Mouse (Mus musculus) CH12.LX (cell line): Measurements from ENCODE around the gene Map1lc3a. TPM values are rescaled to one million over a fixed set of nuclear protein-coding genes. Genes with fewer than 3 reads are reported as not detected.

ENCODE experiments used
- DNase-seq: peaks from one replicate; pipeline ENCODE4 v3.0.0-alpha.2; 2013; ENCODE audit errors: extremely low read depth
- H3K27ac ChIP-seq: 2 replicates; pipeline ENCODE4 v1.5.1; 2012; ENCODE audit warnings: low read depth, mild to moderate bottlenecking, control low read depth, moderate library complexity; ENCODE audit not compliant: insufficient read depth
- H3K27me3 ChIP-seq: replicated peaks from 2 replicates; pipeline ENCODE3; 2012; ENCODE audit warnings: inconsistent platforms
- H3K36me3 ChIP-seq, 2 experiments: replicated peaks in 1 of 2; 2 replicates each; pipeline versions ENCODE3 to v1.6.1; 2012; ENCODE audit warnings: inconsistent platforms in 1 of 2, low read length in 1 of 2, mild to moderate bottlenecking in 1 of 2, mixed read lengths in 1 of 2, moderate library complexity in 1 of 2; ENCODE audit not compliant: control insufficient read depth in 1 of 2, insufficient read depth in 1 of 2
- H3K4me1 ChIP-seq, 2 experiments: 2 replicates each; pipeline ENCODE4 v1.6.1; 2012; ENCODE audit warnings: inconsistent platforms in 1 of 2, moderate library complexity in 1 of 2; ENCODE audit not compliant: insufficient read depth in 2 of 2, control insufficient read depth in 1 of 2
- H3K4me2 ChIP-seq: 2 replicates; pipeline ENCODE4 v1.6.1; 2012; ENCODE audit warnings: low read depth, mild to moderate bottlenecking, control low read depth; ENCODE audit not compliant: poor library complexity, insufficient read depth, severe bottlenecking
- H3K4me3 ChIP-seq, 3 experiments: fragments of 150-350 bp in 1 of 3; sonication (generic) in 1 of 3; replicated peaks in 1 of 3; 2 replicates each; pipeline versions ENCODE3 to v1.5.1; 2011 to 2012; ENCODE audit warnings: low read depth in 2 of 3, low read length in 2 of 3, mild to moderate bottlenecking in 2 of 3, moderate library complexity in 2 of 3, control low read depth in 1 of 3, improper control_type of control experiment in 1 of 3, inconsistent platforms in 1 of 3, mixed read lengths in 1 of 3; ENCODE audit not compliant: poor library complexity in 1 of 3
- H3K79me2 ChIP-seq: replicated peaks from 2 replicates; pipeline ENCODE4 v1.6.1; 2012; ENCODE audit warnings: mild to moderate bottlenecking, moderate library complexity; ENCODE audit not compliant: control insufficient read depth, poor library complexity, insufficient read depth, severe bottlenecking; ENCODE audit errors: extremely low read depth
- H3K9ac ChIP-seq: 2 replicates; pipeline ENCODE4 v1.6.1; 2012; ENCODE audit warnings: low read depth, mild to moderate bottlenecking, control low read depth, moderate library complexity; ENCODE audit not compliant: insufficient read depth
- H3K9me3 ChIP-seq: replicated peaks from 2 replicates; pipeline ENCODE3; 2012; ENCODE audit warnings: low read length, inconsistent platforms, mixed read lengths
- CHD1 ChIP-seq: IDR thresholded peaks from 2 replicates; pipeline ENCODE4 v1.6.1; 2012; ENCODE audit warnings: low read depth, low read length, improper control_type of control experiment, inconsistent platforms
- CTCF ChIP-seq, 2 experiments: IDR thresholded peaks in 1 of 2; conservative IDR thresholded peaks in 1 of 2; 2 replicates each; pipeline ENCODE4 v1.5.1; 2011 to 2012; ENCODE audit warnings: low read depth in 2 of 2, low read length in 2 of 2, improper control_type of control experiment in 1 of 2, inconsistent platforms in 1 of 2, mild to moderate bottlenecking in 1 of 2, moderate library complexity in 1 of 2
- E2F4 ChIP-seq: IDR thresholded peaks from 2 replicates; pipeline ENCODE4 v1.6.1; 2011; ENCODE audit warnings: low read depth, low read length, improper control_type of control experiment; ENCODE audit not compliant: insufficient replicate concordance
- ELF1 ChIP-seq: IDR thresholded peaks from 2 replicates; pipeline ENCODE4 v1.6.1; 2014; ENCODE audit warnings: low read depth, mild to moderate bottlenecking, inconsistent platforms, low read length, improper control_type of control experiment
- EP300 ChIP-seq: IDR thresholded peaks from 2 replicates; pipeline ENCODE4 v1.6.1; 2011; ENCODE audit warnings: low read length, improper control_type of control experiment
- ETS1 ChIP-seq: conservative IDR thresholded peaks from 2 replicates; pipeline ENCODE4 v1.6.1; 2012; ENCODE audit warnings: low read depth, mild to moderate bottlenecking, inconsistent platforms, low read length, improper control_type of control experiment, moderate library complexity
- GABPA ChIP-seq: IDR thresholded peaks from 2 replicates; pipeline ENCODE4 v1.6.1; 2012; ENCODE audit warnings: low read depth, low read length, improper control_type of control experiment, inconsistent platforms; ENCODE audit not compliant: insufficient replicate concordance
- HCFC1 ChIP-seq: IDR thresholded peaks from 2 replicates; pipeline ENCODE4 v1.6.1; 2012; ENCODE audit warnings: low read depth, mild to moderate bottlenecking, inconsistent platforms, low read length, improper control_type of control experiment
- IRF4 ChIP-seq: IDR thresholded peaks from 2 replicates; pipeline ENCODE4 v1.6.1; 2014; ENCODE audit warnings: low read depth, mild to moderate bottlenecking, inconsistent platforms, low read length, improper control_type of control experiment
- KAT2A ChIP-seq: IDR thresholded peaks from 2 replicates; pipeline ENCODE4 v1.6.1; 2012; ENCODE audit warnings: low read length, improper control_type of control experiment, inconsistent platforms; ENCODE audit not compliant: insufficient replicate concordance
- MAX ChIP-seq: IDR thresholded peaks from 2 replicates; pipeline ENCODE4 v1.6.1; 2011; ENCODE audit warnings: low read length, improper control_type of control experiment
- MEF2A ChIP-seq: IDR thresholded peaks from 2 replicates; pipeline ENCODE4 v1.6.1; 2014; ENCODE audit warnings: low read depth, mild to moderate bottlenecking, inconsistent platforms, low read length, improper control_type of control experiment, borderline replicate concordance
- MXI1 ChIP-seq: IDR thresholded peaks from 2 replicates; pipeline ENCODE4 v1.6.1; 2011; ENCODE audit warnings: mild to moderate bottlenecking, low read depth, low read length, improper control_type of control experiment
- NRF1 ChIP-seq: IDR thresholded peaks from 2 replicates; pipeline ENCODE4 v1.6.1; 2014; ENCODE audit warnings: low read depth, mild to moderate bottlenecking, inconsistent platforms, low read length, improper control_type of control experiment, moderate library complexity
- PAX5 ChIP-seq: IDR thresholded peaks from 2 replicates; pipeline ENCODE4 v1.6.1; 2012; ENCODE audit warnings: low read length, inconsistent platforms, mixed read lengths
- POLR2AphosphoS2 ChIP-seq: IDR thresholded peaks from 2 replicates; pipeline ENCODE4 v1.6.1; 2011; ENCODE audit warnings: low read depth, low read length, improper control_type of control experiment
- RAD21 ChIP-seq: IDR thresholded peaks from 2 replicates; pipeline ENCODE4 v1.6.1; 2011; ENCODE audit warnings: low read depth, mild to moderate bottlenecking, low read length, improper control_type of control experiment, moderate library complexity
- TBP ChIP-seq: conservative IDR thresholded peaks from 2 replicates; pipeline ENCODE4 v1.6.1; 2011; ENCODE audit warnings: low read depth, low read length, improper control_type of control experiment
- UBTF ChIP-seq: IDR thresholded peaks from 2 replicates; pipeline ENCODE4 v1.6.1; 2012; ENCODE audit warnings: low read depth, mild to moderate bottlenecking, inconsistent platforms, low read length, improper control_type of control experiment, moderate library complexity
- USF2 ChIP-seq: conservative IDR thresholded peaks from 2 replicates; pipeline ENCODE4 v1.6.1; 2011; ENCODE audit warnings: low read depth, low read length, improper control_type of control experiment
- ZMIZ1 ChIP-seq: IDR thresholded peaks from 2 replicates; pipeline ENCODE4 v1.6.1; 2012; ENCODE audit warnings: low read depth, mild to moderate bottlenecking, inconsistent platforms, low read length, improper control_type of control experiment
- dilution Hi-C: fragments of 300-500 bp; cut with MboI; formaldehyde crosslinking; loops from 2 replicates; pipeline ENCODE4 v1.14.3; 2020; ENCODE audit warnings: low sequenced_read_pairs; ENCODE audit not compliant: extremely low pct_unique_long_range_greater_than_20kb, extremely low pct_ligation_motif_present
- in situ Hi-C: fragments of 300-500 bp; cut with MboI; formaldehyde crosslinking; loops from 3 replicates; pipeline ENCODE4 v1.14.3; 2019; ENCODE audit warnings: low sequenced_read_pairs, low pct_ligation_motif_present, low pct_unique_long_range_greater_than_20kb, mixed read lengths
- polyA plus RNA-seq: library from polyadenylated mRNA; unstranded; fragments of >175 nt; gene quantifications from 2 replicates; pipeline ENCODE4 v1.2.1, GENCODE M21; 2012; ENCODE audit warnings: low read depth; ENCODE audit not compliant: insufficient read length
- total RNA-seq, 2 experiments: library from RNA; depleted of rRNA; stranded (reverse); fragments of 300-350 nt in 1 of 2; fragments of >200 nt in 1 of 2; gene quantifications; 2 replicates each; pipeline ENCODE4 v1.2.3; 2012 to 2014

Map1lc3a gene
- total and polyA plus RNA-seq, 3 experiments = 0.40 to 4.2 (median 0.56) TPM

GRCm38 (mm10) chr2:155265526-155265925 is 10.6 kb upstream of the Map1lc3a start:
- no peaks in the 10 kb centered on the region for H3K79me2 ChIP-seq
- no peak overlapping the region for H3K27ac ChIP-seq
- in situ Hi-C loops (no loop called here), dilution Hi-C loops (no loop called here)
- H3K9me3 ChIP-seq = peaks cover 3% of the 10 kb centered on the region
- no peak overlapping the region for H3K4me2 ChIP-seq
- DNase-seq = no peak
- no peaks in the 10 kb centered on the region for H3K36me3 ChIP-seq
- no peak for TF ChIP-seq GABPA
- TF ChIP-seq ZMIZ1 = no peak
- TF ChIP-seq POLR2AphosphoS2 = no peak
- TF ChIP-seq MEF2A = no peak
- TF ChIP-seq CTCF (conservative IDR thresholded peaks at IDR 0.05 in 1 of 2, IDR thresholded peaks at IDR 0.05 in 1 of 2; ENCODE audit: low read depth in 2 of 2, low read length in 2 of 2) = no peak
- no peak for TF ChIP-seq ETS1
- TF ChIP-seq KAT2A = no peak
- TF ChIP-seq CHD1 = no peak
- no peak for TF ChIP-seq HCFC1
- no peak for TF ChIP-seq IRF4
- TF ChIP-seq MAX = no peak
- TF ChIP-seq EP300 = no peak
- no peaks in the 10 kb centered on the region for H3K27me3 ChIP-seq
- H3K9ac ChIP-seq = no peak overlapping the region
- H3K4me3 ChIP-seq = no peak overlapping the region
- H3K4me1 ChIP-seq = no peaks in the 10 kb centered on the region

- TF ChIP-seq RAD21 (no peak), MXI1 (no peak), E2F4 (no peak), CHD1 (no peak), TBP (no peak), ETS1 (no peak), HCFC1 (no peak), NRF1 (no peak), UBTF (no peak), ELF1 (no peak), POLR2AphosphoS2 (no peak), EP300 (no peak), USF2 (no peak), ZMIZ1 (no peak), PAX5 (no peak)
- H3K4me1 ChIP-seq = no peaks in the 10 kb centered on the region
- H3K9me3 ChIP-seq = peaks cover 3% of the 10 kb centered on the region
- H3K27ac ChIP-seq = no peak overlapping the region
- no peak overlapping the region for H3K9ac ChIP-seq
- no peak overlapping the region for H3K4me2 ChIP-seq
- no peak overlapping the region for H3K4me3 ChIP-seq
- H3K36me3 ChIP-seq = no peaks in the 10 kb centered on the region
- DNase-seq = no peak
- dilution Hi-C loops = no loop called here
- in situ Hi-C loops = no loop called here
- H3K79me2 ChIP-seq = no peaks in the 10 kb centered on the region
- H3K27me3 ChIP-seq = no peaks in the 10 kb centered on the region
Measured at GRCm38 (mm10) chr2:155266896-155267295, 9.2 kb upstream of the Map1lc3a start.
